Mouse (Mus musculus) stomach, embryonic 15.5 days (tissue): ENCODE results near the gene Gm815. TPM values are rescaled to one million over a fixed set of nuclear protein-coding genes. Genes with fewer than 3 reads are reported as not detected.
A peak's percentile ranks its signal among the peaks of the same experiment; 100 is the strongest.

Experiments used
- ATAC-seq: fragments of 200-750 bp; cut with Nextera tagmentation; 2 replicates; pipeline ENCODE4 v1.8.0; 2017; ENCODE audit warnings: low read depth, moderate number of reproducible peaks, moderate TSS enrichment; ENCODE audit not compliant: insufficient read depth, low FRiP score
- H3K27ac ChIP-seq: fragments of 300-500 bp; sonication (generic); 2 replicates; pipeline ENCODE4 v1.5.1; 2015; ENCODE audit warnings: mild to moderate bottlenecking, inconsistent platforms
- H3K27me3 ChIP-seq: fragments of 300-500 bp; sonication (generic); replicated peaks from 2 replicates; pipeline ENCODE4 v1.6.1; 2015; ENCODE audit warnings: inconsistent platforms
- H3K36me3 ChIP-seq: fragments of 300-500 bp; sonication (generic); 2 replicates; pipeline ENCODE4 v1.6.1; 2015; ENCODE audit warnings: inconsistent platforms
- H3K4me1 ChIP-seq: fragments of 300-500 bp; sonication (generic); 2 replicates; pipeline ENCODE4 v1.6.1; 2015; ENCODE audit warnings: inconsistent platforms
- H3K4me2 ChIP-seq: fragments of 300-500 bp; sonication (generic); 2 replicates; pipeline ENCODE4 v1.6.1; 2015; ENCODE audit warnings: mild to moderate bottlenecking, inconsistent platforms
- H3K4me3 ChIP-seq: fragments of 300-500 bp; sonication (generic); replicated peaks from 2 replicates; pipeline ENCODE4 v1.5.1; 2015; ENCODE audit warnings: inconsistent platforms
- H3K9ac ChIP-seq: fragments of 300-500 bp; sonication (generic); 2 replicates; pipeline ENCODE4 v1.6.1; 2015; ENCODE audit warnings: inconsistent platforms
- H3K9me3 ChIP-seq: fragments of 300-500 bp; sonication (generic); 2 replicates; pipeline ENCODE4 v1.6.1; 2016; ENCODE audit warnings: inconsistent platforms
- WGBS: fragments of 180-500 bp; shearing (Covaris S2); methylation state at CpG from one replicate; pipeline ENCODE4 v1.1.7; 2015; 5-methylcytosine and 5-hydroxymethylcytosine counted together
- polyA plus RNA-seq: library from polyadenylated mRNA; unstranded; fragments of >200 nt; fragmentation: Nextera tagmentation; extraction: Ambion mirVana; gene quantifications from 2 replicates; pipeline ENCODE4 v1.2.1, GENCODE M21; 2015

Gm815 gene
- polyA plus RNA-seq, result not detected in 2 replicates

GRCm38 (mm10) chr19:26885616-26886015 lies at the start of gene Gm815:
Gm815 (plus strand) TSS chr19:26885881.
- Histone ChIP-seq H3K27me3 (no peaks in the 10 kb centered on the region), H3K36me3 (no peaks in the 10 kb centered on the region), H3K4me1 (no peaks in the 10 kb centered on the region), H3K9me3 (no peaks in the 10 kb centered on the region), H3K4me3 (no peak within 1 kb of the TSS), H3K4me2 (no peak within 1 kb of the TSS), H3K9ac (no peak within 1 kb of the TSS), H3K27ac (no peak within 1 kb of the TSS)
- 83% methylated on average over 6 of the region's 6 CpGs for WGBS
- no peak for ATAC-seq

- Histone ChIP-seq H3K4me3 (no peak overlapping the region), H3K4me1 (no peaks in the 10 kb centered on the region), H3K36me3 (no peaks in the 10 kb centered on the region), H3K27ac (no peak overlapping the region), H3K9me3 (no peaks in the 10 kb centered on the region), H3K9ac (no peak overlapping the region), H3K4me2 (no peak overlapping the region), H3K27me3 (no peaks in the 10 kb centered on the region)
- 63% methylated on average over 1 of the region's 1 CpGs for WGBS
- no peak for ATAC-seq
Observed at GRCm38 (mm10) chr19:26837626-26838025, 48.1 kb upstream of the Gm815 start.

GRCm38 (mm10) chr19:26843896-26844295 lies 41.8 kb upstream of the Gm815 start:
- H3K9ac ChIP-seq, result no peak overlapping the region
- no peaks in the 10 kb centered on the region for H3K9me3 ChIP-seq
- no peak overlapping the region for H3K4me3 ChIP-seq
- peaks cover 10% of the 10 kb centered on the region for H3K4me1 ChIP-seq
- no peak overlapping the region for H3K4me2 ChIP-seq
- H3K27me3 ChIP-seq, result no peaks in the 10 kb centered on the region
- 83% methylated on average over 6 of the region's 6 CpGs for WGBS
- no peak for ATAC-seq
- no peaks in the 10 kb centered on the region for H3K36me3 ChIP-seq
- no peak overlapping the region for H3K27ac ChIP-seq

GRCm38 (mm10) chr19:26844813-26845212 lies 40.9 kb upstream of the Gm815 start:
- ATAC-seq, result peak; percentile 16; the same call in 1 of the 2 replicates
- Histone ChIP-seq H3K36me3 (no peaks in the 10 kb centered on the region), H3K27me3 (no peaks in the 10 kb centered on the region), H3K4me3 (peak overlapping the region; percentile 55; the same call in 1 of the 2 replicates), H3K4me2 (peak overlapping the region; percentile 49), H3K4me1 (peaks cover 10% of the 10 kb centered on the region), H3K9ac (no peak overlapping the region), H3K9me3 (no peaks in the 10 kb centered on the region), H3K27ac (peak overlapping the region; percentile 58)
- 17% methylated on average over 8 of the region's 8 CpGs for WGBS

GRCm38 (mm10) chr19:26845276-26846016 lies 40.2 kb upstream of the Gm815 start:
- H3K36me3 ChIP-seq, result no peaks in the 10 kb centered on the region
- H3K27ac ChIP-seq, result peak overlapping the region; percentile 92
- peaks cover 10% of the 10 kb centered on the region for H3K4me1 ChIP-seq
- peak overlapping the region; percentile 49 for H3K4me2 ChIP-seq
- H3K9ac ChIP-seq, result no peak overlapping the region
- H3K4me3 ChIP-seq, result peak overlapping the region; percentile 55
- no peaks in the 10 kb centered on the region for H3K27me3 ChIP-seq
- WGBS, result under 1% methylated on average over 16 of the region's 16 CpGs
- no peaks in the 10 kb centered on the region for H3K9me3 ChIP-seq
- peak; percentile 96 for ATAC-seq

GRCm38 (mm10) chr19:26846017-26846285 lies 39.7 kb upstream of the Gm815 start:
- H3K4me3 ChIP-seq, result peak overlapping the region; percentile 55
- H3K4me1 ChIP-seq, result peaks cover 10% of the 10 kb centered on the region
- no peak for ATAC-seq
- 3% methylated on average over 1 of the region's 1 CpGs for WGBS
- H3K4me2 ChIP-seq, result peak overlapping the region; percentile 49
- H3K27ac ChIP-seq, result peak overlapping the region; percentile 92
- H3K9me3 ChIP-seq, result no peaks in the 10 kb centered on the region
- H3K9ac ChIP-seq, result no peak overlapping the region
- no peaks in the 10 kb centered on the region for H3K36me3 ChIP-seq
- no peaks in the 10 kb centered on the region for H3K27me3 ChIP-seq

- Histone ChIP-seq H3K36me3 (no peaks in the 10 kb centered on the region), H3K27me3 (no peaks in the 10 kb centered on the region), H3K4me3 (no peak overlapping the region), H3K9me3 (no peaks in the 10 kb centered on the region), H3K9ac (no peak overlapping the region), H3K4me2 (0 out of 2 replicates have a peak overlapping the region, but pooled peaks have one; percentile 3), H3K27ac (peak overlapping the region; percentile 44; the same call in 1 of the 2 replicates), H3K4me1 (0 out of 2 replicates have a peak, but pooled peaks cover 5% of the 10 kb centered on the region)
- no peak; the same call in 1 of the 2 replicates for ATAC-seq
- 50% methylated on average over 10 of the region's 10 CpGs for WGBS
Observed at GRCm38 (mm10) chr19:26851017-26851782, 34.5 kb upstream of the Gm815 start.

GRCm38 (mm10) chr19:26852325-26852900 lies 33.3 kb upstream of the Gm815 start:
- no peak overlapping the region for H3K4me2 ChIP-seq
- H3K4me3 ChIP-seq, result no peak overlapping the region
- H3K27ac ChIP-seq, result peak overlapping the region; percentile 51; the same call in 1 of the 2 replicates
- WGBS, result 33% methylated on average over 10 of the region's 10 CpGs
- 0 out of 2 replicates have a peak, but pooled peaks cover 2% of the 10 kb centered on the region for H3K4me1 ChIP-seq
- H3K27me3 ChIP-seq, result no peaks in the 10 kb centered on the region
- ATAC-seq, result no peak
- H3K9me3 ChIP-seq, result no peaks in the 10 kb centered on the region
- H3K9ac ChIP-seq, result no peak overlapping the region
- H3K36me3 ChIP-seq, result no peaks in the 10 kb centered on the region

GRCm38 (mm10) chr19:26853701-26854282 lies 31.9 kb upstream of the Gm815 start:
- Histone ChIP-seq H3K36me3 (no peaks in the 10 kb centered on the region), H3K4me1 (0 out of 2 replicates have a peak, but pooled peaks cover 2% of the 10 kb centered on the region), H3K4me3 (no peak overlapping the region), H3K27me3 (no peaks in the 10 kb centered on the region), H3K4me2 (no peak overlapping the region), H3K9me3 (no peaks in the 10 kb centered on the region), H3K9ac (no peak overlapping the region), H3K27ac (no peak overlapping the region)
- WGBS, result 45% methylated on average over 8 of the region's 8 CpGs
- ATAC-seq, result no peak

- H3K27me3 ChIP-seq, result no peaks in the 10 kb centered on the region
- H3K4me2 ChIP-seq, result no peak overlapping the region
- no peaks in the 10 kb centered on the region for H3K36me3 ChIP-seq
- ATAC-seq, result no peak
- no peak overlapping the region for H3K27ac ChIP-seq
- H3K9ac ChIP-seq, result no peak overlapping the region
- 89% methylated on average over 4 of the region's 4 CpGs for WGBS
- H3K4me3 ChIP-seq, result no peak overlapping the region
- 0 out of 2 replicates have a peak, but pooled peaks cover 2% of the 10 kb centered on the region for H3K4me1 ChIP-seq
- no peaks in the 10 kb centered on the region for H3K9me3 ChIP-seq
Observed at GRCm38 (mm10) chr19:26854661-26855060, 31.0 kb upstream of the Gm815 start.

GRCm38 (mm10) chr19:26855152-26855551 lies 30.5 kb upstream of the Gm815 start:
- 0 out of 2 replicates have a peak, but pooled peaks cover 2% of the 10 kb centered on the region for H3K4me1 ChIP-seq
- H3K36me3 ChIP-seq, result no peaks in the 10 kb centered on the region
- no peak overlapping the region for H3K27ac ChIP-seq
- H3K9ac ChIP-seq, result no peak overlapping the region
- no peak overlapping the region for H3K4me3 ChIP-seq
- 71% methylated on average over 7 of the region's 7 CpGs for WGBS
- H3K4me2 ChIP-seq, result no peak overlapping the region
- H3K27me3 ChIP-seq, result no peaks in the 10 kb centered on the region
- H3K9me3 ChIP-seq, result no peaks in the 10 kb centered on the region
- no peak for ATAC-seq
